Mouse (Mus musculus) neural tube, embryonic 12.5 days (tissue): ENCODE data around the gene Sptlc2. TPM values are rescaled to one million over a fixed set of nuclear protein-coding genes. Genes with fewer than 3 reads are reported as not detected.
A peak's percentile ranks its signal among the peaks of the same experiment; 100 is the strongest.
"Not testable (repeated sequence)": the region's sequence is repeated elsewhere in the genome, so short reads cannot be mapped to it uniquely, and the experiment has no call there.

ENCODE experiments used
- ATAC-seq: fragments of 200-750 bp; cut with Nextera tagmentation; 2 replicates; pipeline ENCODE4 v1.8.0; 2017; ENCODE audit warnings: low read depth, mild to moderate bottlenecking, moderate TSS enrichment, moderate library complexity; ENCODE audit not compliant: low FRiP score
- H3K27ac ChIP-seq: fragments of 300-500 bp; sonication (generic); 2 replicates; pipeline ENCODE4 v1.5.1; 2016
- H3K27me3 ChIP-seq: fragments of 300-500 bp; sonication (generic); replicated peaks from 2 replicates; pipeline ENCODE4 v1.6.1; 2016; ENCODE audit warnings: mild to moderate bottlenecking
- H3K36me3 ChIP-seq: fragments of 300-500 bp; sonication (generic); 2 replicates; pipeline ENCODE4 v1.6.1; 2016; ENCODE audit warnings: mild to moderate bottlenecking
- H3K4me1 ChIP-seq: fragments of 300-500 bp; sonication (generic); 2 replicates; pipeline ENCODE4 v1.6.1; 2016
- H3K4me2 ChIP-seq: fragments of 300-500 bp; sonication (generic); replicated peaks from 2 replicates; pipeline ENCODE4 v1.6.1; 2016; ENCODE audit warnings: mild to moderate bottlenecking
- H3K4me3 ChIP-seq: fragments of 300-500 bp; sonication (generic); 2 replicates; pipeline ENCODE4 v1.5.1; 2016
- H3K9ac ChIP-seq: fragments of 300-500 bp; sonication (generic); 2 replicates; pipeline ENCODE4 v1.6.1; 2016; ENCODE audit warnings: mild to moderate bottlenecking
- H3K9me3 ChIP-seq: fragments of 300-500 bp; sonication (generic); 2 replicates; pipeline ENCODE4 v1.6.1; 2016; ENCODE audit warnings: mild to moderate bottlenecking
- WGBS: fragments of 180-500 bp; shearing (Covaris S2); methylation state at CpG from one replicate; pipeline ENCODE4 v1.1.7; 2016; 5-methylcytosine and 5-hydroxymethylcytosine counted together
- polyA plus RNA-seq: library from polyadenylated mRNA; unstranded; fragments of >200 nt; fragmentation: Nextera tagmentation; extraction: Ambion mirVana; gene quantifications from 2 replicates; pipeline ENCODE4 v1.2.1, GENCODE M21; 2016

Gene Sptlc2
- polyA plus RNA-seq, 1 experiment from 2014 or later = 65.0 TPM

GRCm38 (mm10) chr12:87319229-87319628 is 68.9 kb downstream of the Sptlc2 start:
- Histone ChIP-seq H3K4me3 (no peak overlapping the region), H3K36me3 (no peaks in the 10 kb centered on the region), H3K4me2 (no peak overlapping the region), H3K9ac (no peak overlapping the region), H3K9me3 (no peaks in the 10 kb centered on the region), H3K27me3 (no peaks in the 10 kb centered on the region), H3K4me1 (no peaks in the 10 kb centered on the region), H3K27ac (no peak overlapping the region)
- WGBS = 90% methylated on average over 3 of the region's 3 CpGs
- no peak for ATAC-seq

- no peaks in the 10 kb centered on the region for H3K9me3 ChIP-seq
- 41% methylated on average over 1 of the region's 1 CpGs for WGBS
- no peak for ATAC-seq
Measured at GRCm38 (mm10) chr12:87317951-87318350, 70.2 kb downstream of the Sptlc2 start.

GRCm38 (mm10) chr12:87313098-87313497 is 75.1 kb downstream of the Sptlc2 start:
- Histone ChIP-seq H3K9ac (no peak overlapping the region), H3K27ac (no peak overlapping the region), H3K27me3 (no peaks in the 10 kb centered on the region), H3K4me2 (no peak overlapping the region), H3K4me3 (no peak overlapping the region), H3K36me3 (peaks cover 27% of the 10 kb centered on the region), H3K9me3 (no peaks in the 10 kb centered on the region), H3K4me1 (no peaks in the 10 kb centered on the region)
- 59% methylated on average over 2 of the region's 2 CpGs for WGBS
- ATAC-seq = no peak

More at GRCm38 (mm10) chr12:87317951-87318350, 70.2 kb downstream of the Sptlc2 start:
- no peak overlapping the region for H3K4me3 ChIP-seq
- no peaks in the 10 kb centered on the region for H3K27me3 ChIP-seq
- no peak overlapping the region for H3K4me2 ChIP-seq
- H3K9ac ChIP-seq = no peak overlapping the region
- H3K36me3 ChIP-seq = no peaks in the 10 kb centered on the region
- H3K4me1 ChIP-seq = no peaks in the 10 kb centered on the region
- no peak overlapping the region for H3K27ac ChIP-seq

GRCm38 (mm10) chr12:87306584-87306844 is 81.6 kb downstream of the Sptlc2 start:
- not testable (repeated sequence) for ATAC-seq

GRCm38 (mm10) chr12:87305767-87306583 is 82.2 kb downstream of the Sptlc2 start:
- Histone ChIP-seq H3K9me3 (no peaks in the 10 kb centered on the region), H3K27me3 (no peaks in the 10 kb centered on the region; the same call in 1 of the 2 replicates), H3K36me3 (peaks cover 19% of the 10 kb centered on the region), H3K27ac (no peak overlapping the region), H3K9ac (no peak overlapping the region), H3K4me1 (no peaks in the 10 kb centered on the region), H3K4me2 (no peak overlapping the region), H3K4me3 (no peak overlapping the region)
- 46% methylated on average over 13 of the region's 13 CpGs for WGBS
- ATAC-seq = no peak

More at GRCm38 (mm10) chr12:87306584-87306844, 81.6 kb downstream of the Sptlc2 start:
- not testable (repeated sequence) for H3K27me3 ChIP-seq, H3K9me3 ChIP-seq, H3K4me2 ChIP-seq, H3K4me3 ChIP-seq, H3K4me1 ChIP-seq, H3K27ac ChIP-seq, H3K9ac ChIP-seq
- peaks cover 19% of the 10 kb centered on the region for H3K36me3 ChIP-seq
- 87% methylated on average over 4 of the region's 4 CpGs for WGBS

GRCm38 (mm10) chr12:87301189-87301588 is 87.0 kb downstream of the Sptlc2 start:
- H3K4me1 ChIP-seq = peaks cover 13% of the 10 kb centered on the region
- H3K36me3 ChIP-seq = no peaks in the 10 kb centered on the region
- WGBS = 46% methylated on average over 4 of the region's 4 CpGs
- ATAC-seq = no peak
- H3K4me2 ChIP-seq = no peak overlapping the region
- peaks cover 21% of the 10 kb centered on the region for H3K27me3 ChIP-seq
- no peaks in the 10 kb centered on the region for H3K9me3 ChIP-seq
- H3K4me3 ChIP-seq = no peak overlapping the region
- H3K9ac ChIP-seq = no peak overlapping the region
- H3K27ac ChIP-seq = no peak overlapping the region

- Histone ChIP-seq H3K4me1 (peaks cover 13% of the 10 kb centered on the region), H3K4me2 (peak overlapping the region; percentile 98), H3K9ac (no peak overlapping the region), H3K9me3 (no peaks in the 10 kb centered on the region), H3K27ac (no peak overlapping the region), H3K4me3 (peak overlapping the region; percentile 64), H3K27me3 (peaks cover 21% of the 10 kb centered on the region), H3K36me3 (no peaks in the 10 kb centered on the region)
- ATAC-seq = no peak
- WGBS = 1% methylated on average over 9 of the region's 9 CpGs
Measured at GRCm38 (mm10) chr12:87300441-87300690, 87.8 kb downstream of the Sptlc2 start.

- H3K36me3 ChIP-seq = no peaks in the 10 kb centered on the region
Measured at GRCm38 (mm10) chr12:87299657-87300440, 88.3 kb downstream of the Sptlc2 start, which contains the start of gene Ism2. TSS of gene Ism2 (minus strand) at chr12:87299705.

GRCm38 (mm10) chr12:87299037-87299656 is 89.0 kb downstream of the Sptlc2 start:
- Histone ChIP-seq H3K4me1 (peaks cover 13% of the 10 kb centered on the region), H3K9me3 (no peaks in the 10 kb centered on the region), H3K27me3 (peaks cover 21% of the 10 kb centered on the region), H3K4me2 (peak overlapping the region; percentile 98), H3K9ac (peak overlapping the region; percentile 67), H3K36me3 (no peaks in the 10 kb centered on the region), H3K27ac (no peak overlapping the region), H3K4me3 (peak overlapping the region; percentile 64)
- WGBS = 8% methylated on average over 29 of the region's 29 CpGs
- 0 out of 2 replicates have a peak, but pooled peaks have one; percentile 15 for ATAC-seq

More at GRCm38 (mm10) chr12:87299657-87300440, 88.3 kb downstream of the Sptlc2 start, which contains the start of gene Ism2:
- H3K4me2 ChIP-seq = peak within 1 kb of the TSS; percentile 98
- H3K9me3 ChIP-seq = no peaks in the 10 kb centered on the region
- under 1% methylated on average over 84 of the region's 86 CpGs for WGBS
- peak; percentile 73 for ATAC-seq
- H3K4me1 ChIP-seq = peaks cover 13% of the 10 kb centered on the region
- H3K4me3 ChIP-seq = peak within 1 kb of the TSS; percentile 64
- H3K9ac ChIP-seq = peak within 1 kb of the TSS; percentile 67
- peaks cover 21% of the 10 kb centered on the region for H3K27me3 ChIP-seq
- H3K27ac ChIP-seq = no peak within 1 kb of the TSS

- WGBS = 80% methylated on average over 6 of the region's 6 CpGs
- H3K4me2 ChIP-seq = no peak overlapping the region
- ATAC-seq = no peak
- no peak overlapping the region for H3K4me3 ChIP-seq
- H3K27me3 ChIP-seq = 0 out of 2 replicates have a peak, but pooled peaks cover 3% of the 10 kb centered on the region
- H3K9ac ChIP-seq = no peak overlapping the region
- no peaks in the 10 kb centered on the region for H3K9me3 ChIP-seq
- no peaks in the 10 kb centered on the region for H3K36me3 ChIP-seq
- no peak overlapping the region for H3K27ac ChIP-seq
- no peaks in the 10 kb centered on the region for H3K4me1 ChIP-seq
Measured at GRCm38 (mm10) chr12:87293934-87294333, 94.2 kb downstream of the Sptlc2 start.

GRCm38 (mm10) chr12:87289100-87289499 is 99.1 kb downstream of the Sptlc2 start:
- Histone ChIP-seq H3K4me3 (no peak overlapping the region), H3K36me3 (no peaks in the 10 kb centered on the region), H3K9me3 (0 out of 2 replicates have a peak, but pooled peaks cover 3% of the 10 kb centered on the region), H3K27ac (no peak overlapping the region), H3K4me1 (no peaks in the 10 kb centered on the region), H3K27me3 (no peaks in the 10 kb centered on the region), H3K4me2 (no peak overlapping the region), H3K9ac (no peak overlapping the region)
- 90% methylated on average over 5 of the region's 5 CpGs for WGBS
- ATAC-seq = no peak

GRCm38 (mm10) chr12:87284726-87285125 is 103.4 kb downstream of the Sptlc2 start:
- Histone ChIP-seq H3K27me3 (no peaks in the 10 kb centered on the region), H3K9me3 (0 out of 2 replicates have a peak, but pooled peaks cover 3% of the 10 kb centered on the region), H3K27ac (no peak overlapping the region), H3K4me3 (no peak overlapping the region), H3K4me2 (no peak overlapping the region), H3K4me1 (no peaks in the 10 kb centered on the region), H3K36me3 (no peaks in the 10 kb centered on the region), H3K9ac (no peak overlapping the region)
- no peak for ATAC-seq
- WGBS = 90% methylated on average over 5 of the region's 5 CpGs
